Mouse (Mus musculus) C2C12 (cell line): ENCODE measurements around the gene Mpg. TPM values are rescaled to one million over a fixed set of nuclear protein-coding genes. Genes with fewer than 3 reads are reported as not detected.

Experiments used
- H3K27me3 ChIP-seq: one replicate; pipeline ENCODE4 v1.6.1; 2011; ENCODE audit not compliant: control insufficient read depth, insufficient read depth, insufficient read length
- H3K36me3 ChIP-seq: one replicate; pipeline ENCODE4 v1.6.1; 2011; ENCODE audit not compliant: control insufficient read depth, insufficient read depth
- H3K4me3 ChIP-seq: one replicate; pipeline ENCODE4 v1.5.1; 2011; ENCODE audit warnings: mild to moderate bottlenecking, control low read depth; ENCODE audit not compliant: poor library complexity, insufficient read depth, severe bottlenecking
- H3K79me2 ChIP-seq: one replicate; pipeline ENCODE4 v1.6.1; 2011; ENCODE audit not compliant: control insufficient read depth, insufficient read depth
- H3K79me3 ChIP-seq: one replicate; pipeline ENCODE4 v1.6.1; 2011; ENCODE audit warnings: low read depth, control low read depth
- H3ac ChIP-seq: one replicate; pipeline ENCODE3; 2011; ENCODE audit warnings: low read depth; ENCODE audit not compliant: control insufficient read depth, insufficient read length
- CEBPB ChIP-seq: IDR thresholded peaks from one replicate; pipeline ENCODE4 v1.6.1; 2011; ENCODE audit warnings: low read depth, mild to moderate bottlenecking, control low read depth, moderate library complexity
- CTCF ChIP-seq: IDR thresholded peaks from one replicate; pipeline ENCODE4 v1.5.1; 2011; ENCODE audit not compliant: control insufficient read depth, insufficient read depth, insufficient read length
- FOSL1 ChIP-seq: IDR thresholded peaks from one replicate; pipeline ENCODE4 v1.8.0; 2011; ENCODE audit warnings: mild to moderate bottlenecking, low read length; ENCODE audit not compliant: poor library complexity, insufficient read depth, severe bottlenecking
- MAX ChIP-seq: IDR thresholded peaks from one replicate; pipeline ENCODE4 v1.6.1; 2011; ENCODE audit warnings: mild to moderate bottlenecking, control low read depth
- MYOD1 ChIP-seq: IDR thresholded peaks from one replicate; pipeline ENCODE4 v1.6.1; 2011; ENCODE audit warnings: low read depth; ENCODE audit not compliant: control insufficient read depth, insufficient read length
- MYOG ChIP-seq: IDR thresholded peaks from one replicate; pipeline ENCODE4 v1.6.1; 2011; ENCODE audit not compliant: control insufficient read depth, insufficient read length; ENCODE audit errors: extremely low read depth
- USF1 ChIP-seq: IDR thresholded peaks from one replicate; pipeline ENCODE4 v1.6.1; 2011; ENCODE audit warnings: low read depth, mild to moderate bottlenecking, control low read depth, moderate library complexity
- polyA plus RNA-seq: library from polyadenylated mRNA; unstranded; fragments of >200 nt; fragmentation: generic; extraction: Trizol; gene quantifications from one replicate; pipeline ENCODE4 v1.2.1, GENCODE M21; 2012; ENCODE audit warnings: missing spikeins

Gene Mpg
- polyA plus RNA-seq, 1 experiment: 19.9 TPM

- H3ac ChIP-seq: no peak overlapping the region
- H3K4me3 ChIP-seq: no peak overlapping the region
- no peaks in the 10 kb centered on the region for H3K27me3 ChIP-seq
- TF ChIP-seq FOSL1 (no peak), CEBPB (peak; percentile 100), MYOD1 (peak; percentile 14)
- peaks cover 37% of the 10 kb centered on the region for H3K79me2 ChIP-seq
- peaks cover 15% of the 10 kb centered on the region for H3K79me3 ChIP-seq
- H3K36me3 ChIP-seq: peaks cover 8% of the 10 kb centered on the region
These were observed 1.7 kb upstream of the Mpg start for GRCm38 (mm10) chr11:32224468-32225139.

- no peak for TF ChIP-seq MYOG
- Histone ChIP-seq H3K79me3 (peaks cover 6% of the 10 kb centered on the region), H3K36me3 (peaks cover 13% of the 10 kb centered on the region), H3K4me3 (no peak overlapping the region), H3ac (no peak overlapping the region), H3K79me2 (peaks cover 29% of the 10 kb centered on the region), H3K27me3 (no peaks in the 10 kb centered on the region)
These were observed 842 bp upstream of the Mpg start for GRCm38 (mm10) chr11:32225222-32226104.

GRCm38 (mm10) chr11:32227041-32227440 lies 736 bp downstream of the Mpg start:
- Histone ChIP-seq H3ac (peak overlapping the region; percentile 99), H3K79me3 (no peaks in the 10 kb centered on the region), H3K27me3 (no peaks in the 10 kb centered on the region), H3K36me3 (peaks cover 29% of the 10 kb centered on the region), H3K79me2 (peaks cover 13% of the 10 kb centered on the region), H3K4me3 (peak overlapping the region; percentile 50)
- TF ChIP-seq USF1 (no peak), MYOD1 (no peak), CTCF (no peak), MYOG (no peak), MAX (no peak), CEBPB (no peak), FOSL1 (no peak)

- no peaks in the 10 kb centered on the region for H3K79me3 ChIP-seq
- H3ac ChIP-seq: no peak overlapping the region
- H3K27me3 ChIP-seq: no peaks in the 10 kb centered on the region
- no peak for TF ChIP-seq CTCF
- no peak for TF ChIP-seq CEBPB
- H3K36me3 ChIP-seq: peaks cover 34% of the 10 kb centered on the region
- H3K4me3 ChIP-seq: no peak overlapping the region
- peaks cover 13% of the 10 kb centered on the region for H3K79me2 ChIP-seq
These were observed 1.2 kb downstream of the Mpg start for GRCm38 (mm10) chr11:32227555-32227954.

- no peak overlapping the region for H3K4me3 ChIP-seq
- peaks cover 13% of the 10 kb centered on the region for H3K79me2 ChIP-seq
- no peak overlapping the region for H3ac ChIP-seq
- H3K27me3 ChIP-seq: no peaks in the 10 kb centered on the region
- H3K79me3 ChIP-seq: no peaks in the 10 kb centered on the region
- TF ChIP-seq MYOG (no peak), MYOD1 (no peak), CEBPB (no peak), CTCF (no peak), USF1 (no peak), MAX (no peak), FOSL1 (no peak)
- H3K36me3 ChIP-seq: peaks cover 42% of the 10 kb centered on the region
These were observed 2.1 kb downstream of the Mpg start for GRCm38 (mm10) chr11:32228292-32228845.

GRCm38 (mm10) chr11:32230220-32230619 lies 3.9 kb downstream of the Mpg start:
- peaks cover 61% of the 10 kb centered on the region for H3K36me3 ChIP-seq
- TF ChIP-seq MYOD1 (no peak), USF1 (no peak), MAX (no peak), CEBPB (no peak), MYOG (no peak), FOSL1 (no peak), CTCF (no peak)
- H3K79me3 ChIP-seq: no peaks in the 10 kb centered on the region
- H3K4me3 ChIP-seq: no peak overlapping the region
- H3K79me2 ChIP-seq: peaks cover 13% of the 10 kb centered on the region
- H3K27me3 ChIP-seq: no peaks in the 10 kb centered on the region
- H3ac ChIP-seq: no peak overlapping the region
